In the genomic region with DNA sequence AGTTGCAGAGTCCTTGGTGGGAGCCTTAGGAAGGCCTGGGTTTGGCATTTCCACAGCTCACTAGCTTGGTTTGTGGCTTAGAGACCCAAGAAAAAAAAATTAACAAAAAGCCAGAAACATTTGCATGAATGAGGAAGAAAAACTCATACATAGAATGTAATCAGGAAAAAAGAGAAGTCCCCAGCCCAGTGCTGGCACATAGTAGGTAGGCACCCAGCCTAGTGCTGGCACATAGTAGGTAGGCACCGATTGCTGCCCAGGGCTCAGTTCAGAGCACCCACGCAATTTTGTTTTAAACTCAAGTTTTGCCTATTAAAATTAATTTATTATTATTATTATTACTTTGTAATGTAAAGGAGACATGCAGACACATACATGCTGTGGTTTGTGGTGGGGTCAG, we compare ENCODE assay signal across 2 mouse cellular contexts.
TF ChIP-seq lines count a peak whose summit lies in the region.

No protein-coding gene starts in this region.

TF ChIP-seq in CH12.LX, 34 proteins besides CTCF, POLR2A, EP300 and RAD21:
- TF ChIP-seq NELFE (IDR thresholded peaks at IDR 0.05; ENCODE audit: low read depth, low read length) = no peak
- TF ChIP-seq ZKSCAN1 (IDR thresholded peaks at IDR 0.05; ENCODE audit: borderline replicate concordance, low read depth, low read length) = peak; percentile 93

TF ChIP-seq in MEL, 35 proteins besides CTCF, POLR2A, EP300 and RAD21:
- TF ChIP-seq TCF12 (IDR thresholded peaks at IDR 0.05; ENCODE audit: low read depth, low read length) (no peak), NRF1 (IDR thresholded peaks at IDR 0.05; ENCODE audit: insufficient read depth, low read depth, low read length, poor library complexity, severe bottlenecking) (no peak), UBTF (IDR thresholded peaks at IDR 0.05; ENCODE audit: borderline replicate concordance, insufficient read depth, low read depth, low read length) (no peak), ETS1 (IDR thresholded peaks at IDR 0.05; ENCODE audit: low read depth, low read length) (no peak), TBP (IDR thresholded peaks at IDR 0.05; ENCODE audit: low read depth, low read length) (no peak), ZKSCAN1 (IDR thresholded peaks at IDR 0.05; ENCODE audit: low read depth, low read length) (peak; percentile 82)
